ENCODE assay signal across 8 mouse cellular contexts in genomic region chr11:53521821-53522131, GRCm38 (mm10). TPM values are rescaled to one million over a fixed set of nuclear protein-coding genes. Genes with fewer than 3 reads are reported as not detected.
DNase-seq lines count a peak whose midpoint lies in the region; ATAC-seq and TF ChIP-seq lines count a peak whose summit lies in the region.

No protein-coding gene starts in this region.

- H3K9ac ChIP-seq in midbrain, embryonic 13.5 days (replicated peaks): no peak overlapping the region
- H3K9ac ChIP-seq in midbrain, embryonic 11.5 days (ENCODE audit: low read length): no peak overlapping the region
- H3K9ac ChIP-seq in forebrain, embryonic 13.5 days: no peak overlapping the region
- no peak overlapping the region for H3K9ac ChIP-seq in hindbrain, embryonic 14.5 days

- no peaks in the 10 kb centered on the region for H3K9me3 ChIP-seq in midbrain, embryonic 13.5 days
- H3K9me3 ChIP-seq in midbrain, embryonic 11.5 days (ENCODE audit: control insufficient read depth, low read length): no peaks in the 10 kb centered on the region
- no peaks in the 10 kb centered on the region for H3K9me3 ChIP-seq in forebrain, embryonic 13.5 days (replicated peaks)
- no peaks in the 10 kb centered on the region for H3K9me3 ChIP-seq in hindbrain, embryonic 14.5 days (ENCODE audit: control insufficient read depth, low read length)

- 86% methylated on average over 7 of the region's 7 CpGs for WGBS in midbrain, embryonic 13.5 days
- WGBS in midbrain, embryonic 11.5 days: 87% methylated on average over 7 of the region's 7 CpGs
- 95% methylated on average over 7 of the region's 7 CpGs for WGBS in forebrain, embryonic 13.5 days
- WGBS in hindbrain, embryonic 14.5 days: 90% methylated on average over 7 of the region's 7 CpGs

- H3K79me2 ChIP-seq in myocyte (ENCODE audit: control insufficient read depth, insufficient read depth): peaks cover 68% of the 10 kb centered on the region

- no peak for ATAC-seq in midbrain, embryonic 13.5 days
- no peak for ATAC-seq in midbrain, embryonic 11.5 days (ENCODE audit: low FRiP score)
- no peak for ATAC-seq in forebrain, embryonic 13.5 days
- ATAC-seq in hindbrain, embryonic 14.5 days (ENCODE audit: low FRiP score): no peak

- DNase-seq in midbrain, embryonic 11.5 days (ENCODE audit: low spot score, missing footprints): no peak
- DNase-seq in hindbrain, embryonic 14.5 days (ENCODE audit: low spot score): no peak
- DNase-seq in kidney, postnatal 10 days: no peak
- no peak for DNase-seq in yolk sac, embryonic 10.5 days (ENCODE audit: low spot score)
- DNase-seq in adrenal gland, postnatal 4 days (ENCODE audit: low spot score in 2 of 2): no peak

- TF ChIP-seq POLR2A in myocyte (IDR thresholded peaks at IDR 0.05; ENCODE audit: insufficient read length, low read depth): no peak

- no peaks in the 10 kb centered on the region for H3K36me3 ChIP-seq in midbrain, embryonic 13.5 days
- H3K36me3 ChIP-seq in midbrain, embryonic 11.5 days (ENCODE audit: control insufficient read depth, insufficient read depth, low read length): no peaks in the 10 kb centered on the region
- no peaks in the 10 kb centered on the region for H3K36me3 ChIP-seq in forebrain, embryonic 13.5 days (ENCODE audit: poor library complexity, severe bottlenecking)
- no peaks in the 10 kb centered on the region for H3K36me3 ChIP-seq in hindbrain, embryonic 14.5 days (replicated peaks; ENCODE audit: control insufficient read depth, insufficient read depth)
- no peaks in the 10 kb centered on the region for H3K36me3 ChIP-seq in myocyte (ENCODE audit: control insufficient read depth, insufficient read depth)

- 0 out of 2 replicates have a peak overlapping the region, but pooled peaks have one; percentile 75 for H3K4me3 ChIP-seq in midbrain, embryonic 13.5 days (replicated peaks)
- H3K4me3 ChIP-seq in midbrain, embryonic 11.5 days (ENCODE audit: low read depth, low read length): no peak overlapping the region
- 0 out of 2 replicates have a peak overlapping the region, but pooled peaks have one; percentile 59 for H3K4me3 ChIP-seq in forebrain, embryonic 13.5 days
- H3K4me3 ChIP-seq in hindbrain, embryonic 14.5 days (replicated peaks; ENCODE audit: low read length): no peak overlapping the region
- peak overlapping the region; percentile 88 for H3K4me3 ChIP-seq in myocyte

- H3K27me3 ChIP-seq in midbrain, embryonic 13.5 days: peaks cover 17% of the 10 kb centered on the region
- peaks cover 7% of the 10 kb centered on the region; the same call in 1 of the 2 replicates for H3K27me3 ChIP-seq in midbrain, embryonic 11.5 days (ENCODE audit: control insufficient read depth, insufficient read depth, low read length)
- H3K27me3 ChIP-seq in forebrain, embryonic 13.5 days: no peaks in the 10 kb centered on the region; the same call in 1 of the 2 replicates
- H3K27me3 ChIP-seq in hindbrain, embryonic 14.5 days (ENCODE audit: control insufficient read depth, insufficient read depth, low read length): peaks cover 9% of the 10 kb centered on the region; the same call in 1 of the 2 replicates
- no peaks in the 10 kb centered on the region for H3K27me3 ChIP-seq in myocyte (ENCODE audit: control insufficient read depth, insufficient read depth, insufficient read length)

- peak overlapping the region; percentile 78 for H3K4me2 ChIP-seq in midbrain, embryonic 13.5 days (replicated peaks)
- no peak overlapping the region for H3K4me2 ChIP-seq in midbrain, embryonic 11.5 days
- peak overlapping the region; percentile 80 for H3K4me2 ChIP-seq in forebrain, embryonic 13.5 days
- peak overlapping the region; percentile 57; the same call in 1 of the 2 replicates for H3K4me2 ChIP-seq in hindbrain, embryonic 14.5 days (replicated peaks)
- H3K4me2 ChIP-seq in myocyte (ENCODE audit: low read depth): peak overlapping the region; percentile 88

- no peak overlapping the region for H3ac ChIP-seq in myocyte (ENCODE audit: control insufficient read depth, insufficient read length)

- peaks cover 29% of the 10 kb centered on the region for H3K4me1 ChIP-seq in midbrain, embryonic 13.5 days (replicated peaks)
- peaks cover 22% of the 10 kb centered on the region for H3K4me1 ChIP-seq in midbrain, embryonic 11.5 days (ENCODE audit: control insufficient read depth, insufficient read depth, low read length)
- peaks cover 53% of the 10 kb centered on the region for H3K4me1 ChIP-seq in forebrain, embryonic 13.5 days
- peaks cover 11% of the 10 kb centered on the region for H3K4me1 ChIP-seq in hindbrain, embryonic 14.5 days (replicated peaks; ENCODE audit: control insufficient read depth, insufficient read depth, low read length)

- no peak overlapping the region for H3K27ac ChIP-seq in midbrain, embryonic 13.5 days
- no peak overlapping the region for H3K27ac ChIP-seq in midbrain, embryonic 11.5 days (ENCODE audit: low read depth, low read length)
- no peak overlapping the region for H3K27ac ChIP-seq in forebrain, embryonic 13.5 days
- no peak overlapping the region for H3K27ac ChIP-seq in hindbrain, embryonic 14.5 days

TF ChIP-seq in myocyte, 11 proteins besides CTCF, POLR2A, EP300 and RAD21:
- no peak for TF ChIP-seq POLR2AphosphoS2 (IDR thresholded peaks at IDR 0.05; ENCODE audit: insufficient read length, low read depth)
- no peak for TF ChIP-seq MYOG (IDR thresholded peaks at IDR 0.05; ENCODE audit: control insufficient read depth in 1 of 3, insufficient read depth in 1 of 3, insufficient read length in 2 of 3, low read depth in 2 of 3)
- TF ChIP-seq USF1 (IDR thresholded peaks at IDR 0.05; ENCODE audit: low read depth): no peak
- no peak for TF ChIP-seq SRF (IDR thresholded peaks at IDR 0.05; ENCODE audit: control insufficient read depth, insufficient read length, low read depth)
- no peak for TF ChIP-seq MYOD1 (IDR thresholded peaks at IDR 0.05; ENCODE audit: control insufficient read depth in 1 of 3, insufficient read length in 2 of 3, low read depth in 2 of 3)
- TF ChIP-seq REST (IDR thresholded peaks at IDR 0.05; ENCODE audit: insufficient read depth, insufficient read length): no peak
- TF ChIP-seq TCF3 (IDR thresholded peaks at IDR 0.05; ENCODE audit: insufficient read length, low read depth): no peak
- TF ChIP-seq E2F4 (IDR thresholded peaks at IDR 0.05; ENCODE audit: insufficient read depth): no peak
- no peak for TF ChIP-seq CEBPB (IDR thresholded peaks at IDR 0.05; ENCODE audit: insufficient read depth, poor library complexity, severe bottlenecking)
- no peak for TF ChIP-seq MAX (IDR thresholded peaks at IDR 0.05; ENCODE audit: low read depth)
- no peak for TF ChIP-seq TCF12 (IDR thresholded peaks at IDR 0.05; ENCODE audit: insufficient read depth, poor library complexity, severe bottlenecking)

RNA-seq across cellular contexts. Expression of gene Sept8, which starts 2.7 kb away (rescaled TPM):
- polyA plus RNA-seq in midbrain, embryonic 13.5 days (2015; fragmentation: Nextera tagmentation; extraction: Ambion mirVana): 11.0 and 12.7 TPM in 2 replicates
- 11.6 and 14.9 TPM in 2 replicates for polyA plus RNA-seq in midbrain, embryonic 11.5 days (2014; fragmentation: Nextera tagmentation; extraction: Ambion mirVana)
- 17.1 and 17.9 TPM in 2 replicates for polyA plus RNA-seq in forebrain, embryonic 13.5 days (2015; fragmentation: Nextera tagmentation; extraction: Ambion mirVana)
- polyA plus RNA-seq in hindbrain, embryonic 14.5 days (2014; fragmentation: Nextera tagmentation; extraction: Ambion mirVana): 21.6 and 23.7 TPM in 2 replicates
- 92.4 TPM for polyA plus RNA-seq in myocyte (2012; fragmentation: generic; extraction: Trizol)
- total RNA-seq in adrenal gland, postnatal 4 days (2021): 10 to 100 TPM; 60.4 to 65.7 TPM

RNA-seq across cellular contexts. Expression of gene Sowaha, which starts 41.7 kb away (rescaled TPM):
- polyA plus RNA-seq in midbrain, embryonic 13.5 days (2015; fragmentation: Nextera tagmentation; extraction: Ambion mirVana): 0.31 and 0.42 TPM in 2 replicates
- polyA plus RNA-seq in midbrain, embryonic 11.5 days (2014; fragmentation: Nextera tagmentation; extraction: Ambion mirVana): 0.05 and 0.15 TPM in 2 replicates
- polyA plus RNA-seq in forebrain, embryonic 13.5 days (2015; fragmentation: Nextera tagmentation; extraction: Ambion mirVana): 0.97 and 1.1 TPM in 2 replicates
- 1.3 and 1.4 TPM in 2 replicates for polyA plus RNA-seq in hindbrain, embryonic 14.5 days (2014; fragmentation: Nextera tagmentation; extraction: Ambion mirVana)
- not detected for polyA plus RNA-seq in myocyte (2012; fragmentation: generic; extraction: Trizol)
- total RNA-seq in adrenal gland, postnatal 4 days (2021): 1 to 10 TPM; 1.7 to 2.2 TPM

RNA-seq across cellular contexts. Expression of gene Gm9945, which starts 41.8 kb away (rescaled TPM):
- not detected in 2 replicates for polyA plus RNA-seq in midbrain, embryonic 13.5 days (2015; fragmentation: Nextera tagmentation; extraction: Ambion mirVana)
- polyA plus RNA-seq in midbrain, embryonic 11.5 days (2014; fragmentation: Nextera tagmentation; extraction: Ambion mirVana): 0.15 TPM in 1 of 2 replicates, not detected in the other
- polyA plus RNA-seq in forebrain, embryonic 13.5 days (2015; fragmentation: Nextera tagmentation; extraction: Ambion mirVana): not detected in 2 replicates
- 0.36 TPM in 1 of 2 replicates, not detected in the other for polyA plus RNA-seq in hindbrain, embryonic 14.5 days (2014; fragmentation: Nextera tagmentation; extraction: Ambion mirVana)
- not detected for polyA plus RNA-seq in myocyte (2012; fragmentation: generic; extraction: Trizol)
- not detected for total RNA-seq in adrenal gland, postnatal 4 days (2021)

RNA-seq across cellular contexts. Expression of gene Kif3a, which starts 45.4 kb away (rescaled TPM):
- 232 and 283 TPM in 2 replicates for polyA plus RNA-seq in midbrain, embryonic 13.5 days (2015; fragmentation: Nextera tagmentation; extraction: Ambion mirVana)
- 87.9 and 96.4 TPM in 2 replicates for polyA plus RNA-seq in midbrain, embryonic 11.5 days (2014; fragmentation: Nextera tagmentation; extraction: Ambion mirVana)
- 199 and 202 TPM in 2 replicates for polyA plus RNA-seq in forebrain, embryonic 13.5 days (2015; fragmentation: Nextera tagmentation; extraction: Ambion mirVana)
- 278 and 302 TPM in 2 replicates for polyA plus RNA-seq in hindbrain, embryonic 14.5 days (2014; fragmentation: Nextera tagmentation; extraction: Ambion mirVana)
- 13.6 TPM for polyA plus RNA-seq in myocyte (2012; fragmentation: generic; extraction: Trizol)
- 10 to 100 TPM; 27.5 to 30.1 TPM for total RNA-seq in adrenal gland, postnatal 4 days (2021)

RNA-seq across cellular contexts. Expression of gene Gm9837, which starts 51.5 kb away (rescaled TPM):
- polyA plus RNA-seq in midbrain, embryonic 13.5 days (2015; fragmentation: Nextera tagmentation; extraction: Ambion mirVana): not detected in 2 replicates
- polyA plus RNA-seq in midbrain, embryonic 11.5 days (2014; fragmentation: Nextera tagmentation; extraction: Ambion mirVana): not detected in 2 replicates
- not detected in 2 replicates for polyA plus RNA-seq in forebrain, embryonic 13.5 days (2015; fragmentation: Nextera tagmentation; extraction: Ambion mirVana)
- not detected in 2 replicates for polyA plus RNA-seq in hindbrain, embryonic 14.5 days (2014; fragmentation: Nextera tagmentation; extraction: Ambion mirVana)
- polyA plus RNA-seq in myocyte (2012; fragmentation: generic; extraction: Trizol): not detected
- total RNA-seq in adrenal gland, postnatal 4 days (2021): not detected

Comparison
In these comparisons a context has a peak if more than half of its experiments do, and no peak if none do; other contexts are left out.
1. H3K4me3 ChIP-seq: peak in midbrain, embryonic 13.5 days (single experiment), forebrain, embryonic 13.5 days (single experiment) and myocyte (single experiment); none in midbrain, embryonic 11.5 days (single experiment) and hindbrain, embryonic 14.5 days (single experiment).